Mouse (Mus musculus): ENCODE results near the gene Mbnl3. TPM values are rescaled to one million over a fixed set of nuclear protein-coding genes. Genes with fewer than 3 reads are reported as not detected.

Mbnl3 gene
- polyA plus RNA-seq, 1 experiment from 2014 or later = 13.6 TPM

DNA sequence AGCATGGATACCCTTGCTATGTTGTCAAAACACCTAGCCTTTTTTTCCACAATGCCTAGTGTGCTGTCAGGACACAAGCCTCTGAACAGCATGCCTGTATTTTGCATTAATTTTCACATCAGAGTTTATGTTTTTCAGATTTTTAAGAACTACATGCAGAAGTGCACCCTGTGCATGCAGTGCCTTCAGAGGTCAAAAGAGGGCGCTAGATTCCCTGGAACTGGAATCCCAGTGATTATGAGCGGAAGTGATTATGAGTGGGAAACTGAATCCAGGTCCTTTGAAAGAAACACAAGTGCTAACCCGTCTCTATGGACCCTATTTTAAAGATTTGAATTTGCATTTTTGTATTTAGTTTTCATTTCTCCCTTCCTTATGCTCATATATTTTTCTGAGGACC lies 129.6 kb downstream of the Mbnl3 start:
- ATAC-seq (ENCODE audit: insufficient number of reproducible peaks, insufficient read depth, low FRiP score, low read depth) = no peak
- H3K36me3 ChIP-seq (ENCODE audit: control insufficient read depth, insufficient read depth, low read length) = no peaks in the 10 kb centered on the region
- 46% methylated on average over 3 of the region's 3 CpGs for WGBS

More for the DNA sequence above, 129.6 kb downstream of the Mbnl3 start:
- Histone ChIP-seq H3K4me2 (replicated peaks; ENCODE audit: low read depth, low read length) (no peak overlapping the region), H3K4me1 (ENCODE audit: control insufficient read depth, insufficient read depth, low read length) (no peaks in the 10 kb centered on the region), H3K27ac (ENCODE audit: low read length) (no peak overlapping the region), H3K9ac (replicated peaks; ENCODE audit: low read depth, low read length) (no peak overlapping the region), H3K9me3 (ENCODE audit: control insufficient read depth, low read depth, low read length) (no peaks in the 10 kb centered on the region), H3K27me3 (ENCODE audit: control insufficient read depth, insufficient read depth, low read length) (no peaks in the 10 kb centered on the region), H3K4me3 (ENCODE audit: low read depth, low read length) (no peak overlapping the region)

Small RNAs within 50 kb of the gene (microRNA-seq; reads per million reads assigned to microRNA genes)
- not detected for gene Gm23417

Other genes with a start within 250 kb of the Mbnl3 start
- gene Rap2c, start 188.5 kb downstream of the Mbnl3 start, polyA plus RNA-seq (2014; fragmentation: Nextera tagmentation; extraction: Ambion mirVana) = 26.5 and 28.2 TPM in 2 replicates

All from stomach, embryonic 14.5 days (tissue).